Mouse (Mus musculus): ENCODE data around the gene Trib2.

DNA sequence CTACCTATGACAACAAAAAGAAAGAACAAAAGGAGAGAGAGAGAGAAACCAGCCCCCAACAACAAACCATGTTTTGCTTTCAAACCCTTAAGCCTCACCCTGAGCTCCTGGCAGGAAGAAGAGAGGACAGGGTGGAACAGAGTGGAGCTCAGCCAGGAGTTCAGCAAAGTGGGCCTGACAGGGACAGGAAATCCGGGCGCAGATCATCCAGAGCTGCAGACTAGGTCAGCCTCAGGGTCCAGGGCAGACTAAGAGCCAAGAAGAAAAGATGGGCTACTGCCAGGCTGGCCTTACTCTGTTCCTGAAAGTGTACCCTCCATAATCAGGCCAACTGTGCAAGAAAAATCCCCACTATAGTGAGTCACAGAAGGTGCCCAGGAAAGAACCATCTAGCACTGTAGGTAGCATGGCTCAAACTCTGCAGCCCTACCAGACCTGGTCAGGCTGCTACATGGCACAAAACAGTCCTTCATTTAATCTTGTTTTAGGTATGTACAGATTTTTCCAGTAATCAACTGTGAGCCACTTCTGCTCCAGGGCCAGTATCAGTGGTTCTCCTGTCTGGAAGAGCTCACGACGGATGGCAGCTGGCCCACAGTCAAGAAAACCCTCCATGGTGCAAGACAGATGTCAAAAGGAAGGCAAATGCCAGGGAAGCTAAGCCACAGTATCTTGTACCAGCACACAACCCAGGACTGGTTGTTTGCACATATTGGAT lies 16.4 kb downstream of the Trib2 start:
- TF ChIP-seq CTCF (conservative IDR thresholded peaks at IDR 0.05 in 1 of 2, IDR thresholded peaks at IDR 0.05 in 1 of 2; ENCODE audit: low read depth in 2 of 2, low read length in 2 of 2) (no peak), HCFC1 (IDR thresholded peaks at IDR 0.05; ENCODE audit: low read depth, low read length) (no peak), SMC3 (IDR thresholded peaks at IDR 0.05; ENCODE audit: low read depth, low read length) (no peak), MAFK (IDR thresholded peaks at IDR 0.05; ENCODE audit: insufficient replicate concordance, low read length) (no peak)
